Mouse (Mus musculus): Measurements from ENCODE around the gene Itpk1.

DNA sequence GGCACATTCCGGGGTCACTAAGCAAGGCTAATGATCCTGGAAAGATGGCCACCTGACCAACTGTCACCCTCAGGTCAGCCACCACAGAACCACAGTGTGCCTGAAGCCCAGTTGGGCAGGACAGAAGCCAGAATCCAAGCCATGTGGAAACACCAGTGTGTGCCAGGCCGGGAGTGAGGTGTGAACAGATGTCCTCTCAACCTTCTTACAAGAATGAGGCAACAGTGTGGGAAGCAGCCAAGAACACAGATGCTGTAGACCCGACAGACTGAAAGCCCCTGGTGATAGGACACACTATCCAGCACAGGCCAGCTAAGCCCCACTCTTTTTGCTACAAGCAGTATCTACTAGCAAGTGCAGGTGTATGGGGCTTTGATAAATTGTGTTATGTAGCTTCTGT is 119.3 kb downstream of the Itpk1 start:
- no peak for TF ChIP-seq CTCF (IDR thresholded peaks at IDR 0.05)
- TF ChIP-seq POLR2A (IDR thresholded peaks at IDR 0.05; ENCODE audit: insufficient read depth, low read depth, low read length): no peak
- TF ChIP-seq EP300 (IDR thresholded peaks at IDR 0.05; ENCODE audit: insufficient read depth, low read depth, low read length): peak; percentile 97
